Mouse (Mus musculus) 3134 (cell line): ENCODE data around the gene Map3k14.

Experiments used
- DNase-seq: peaks from one replicate; pipeline ENCODE4 v3.0.0-alpha.2; 2011; ENCODE audit warnings: low spot score; ENCODE audit not compliant: insufficient read length; ENCODE audit errors: extremely low read depth

Gene Map3k14

DNA sequence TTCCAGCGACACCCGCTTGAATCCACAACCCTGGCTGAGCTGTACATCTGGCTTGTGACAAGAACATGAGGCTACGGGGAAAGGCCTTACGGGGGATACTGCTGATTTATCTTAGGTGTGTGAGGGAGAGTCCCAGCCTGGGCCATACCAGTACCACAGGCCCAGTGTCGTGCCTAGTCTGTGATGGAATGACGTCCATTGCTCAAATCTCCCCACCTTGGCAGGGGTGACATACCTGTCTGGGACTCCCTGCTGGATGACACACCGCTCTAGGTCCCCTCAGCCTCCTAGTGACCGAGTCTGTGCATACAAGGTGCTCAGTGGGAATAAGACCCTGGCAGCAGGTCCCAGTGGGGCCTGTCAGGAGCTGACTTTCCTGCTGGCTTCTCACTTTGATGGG lies 88.5 kb downstream of the Map3k14 start:
- no peak for DNase-seq

DNA sequence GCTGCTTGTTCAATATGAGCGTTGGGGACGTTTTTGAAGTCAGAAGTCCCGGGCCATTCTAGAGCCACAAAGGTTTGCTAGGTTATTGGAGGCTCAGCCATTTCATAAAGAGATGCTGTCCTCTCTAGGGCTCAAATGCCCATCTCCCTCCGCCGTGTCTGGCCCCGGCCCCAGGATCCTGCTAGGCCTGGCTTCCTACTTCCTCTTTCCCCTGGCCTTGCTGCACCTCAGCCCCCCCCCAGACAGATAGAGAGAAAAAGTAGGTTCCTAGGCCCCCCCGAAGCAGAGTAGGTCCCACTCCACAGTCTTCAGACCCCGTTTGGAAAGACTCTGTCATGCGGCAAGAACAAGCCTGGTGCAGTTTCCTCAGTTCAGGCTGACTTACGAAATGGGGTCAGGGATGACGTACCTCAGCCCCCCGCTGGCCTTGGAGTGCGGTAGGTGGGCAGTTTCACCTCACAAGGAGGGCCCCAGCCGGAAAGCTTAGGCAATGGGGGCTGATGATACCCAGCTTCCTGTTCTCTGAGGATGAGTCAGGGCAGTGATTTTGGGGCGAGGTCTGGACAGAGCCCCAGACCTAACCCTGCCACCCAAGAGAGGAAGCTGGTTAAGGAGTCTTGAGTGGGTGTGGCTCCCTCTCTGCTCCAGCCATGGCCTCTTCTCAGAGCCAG lies 89.3 kb downstream of the Map3k14 start:
- DNase-seq: no peak

DNA sequence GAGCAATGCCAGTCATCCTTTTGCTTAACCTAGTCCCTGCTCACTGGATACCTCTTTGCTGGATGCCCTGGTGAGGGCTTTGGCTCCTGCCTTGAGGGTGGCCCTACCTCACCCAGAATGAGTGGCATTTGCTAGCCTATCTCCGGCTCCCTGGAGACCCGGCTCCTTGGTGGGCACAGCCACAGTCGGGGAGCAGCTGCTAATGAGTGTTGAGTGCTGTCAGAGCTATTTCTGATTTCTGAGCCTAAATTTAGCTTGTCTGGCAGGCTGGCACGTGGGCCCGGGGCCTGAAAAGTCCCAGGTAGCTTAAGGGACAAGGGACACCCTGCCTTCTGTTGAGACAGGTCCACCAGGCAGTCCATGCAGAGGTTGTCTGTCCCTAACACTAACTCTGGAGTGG lies 90.1 kb downstream of the Map3k14 start:
- no peak for DNase-seq

DNA sequence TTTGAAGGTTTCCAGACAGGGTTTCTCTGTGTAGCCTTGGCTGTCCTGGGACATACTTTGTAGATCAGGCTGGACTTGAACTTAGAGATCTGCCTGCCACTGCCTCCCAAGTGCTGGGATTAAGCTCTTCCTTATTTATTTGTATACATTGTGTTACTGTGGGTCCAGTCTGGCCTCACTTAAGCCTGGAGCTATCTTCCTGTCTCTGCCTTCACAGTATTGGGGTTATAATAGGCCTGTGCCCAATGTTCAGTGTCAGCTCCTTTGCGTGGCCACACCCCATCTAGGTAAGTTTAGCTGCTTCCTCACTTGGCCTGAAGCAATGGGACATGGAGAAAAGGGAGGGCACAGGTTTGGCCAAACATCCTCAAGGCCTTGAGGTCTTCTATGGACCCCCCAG lies 90.8 kb downstream of the Map3k14 start:
- no peak for DNase-seq

DNA sequence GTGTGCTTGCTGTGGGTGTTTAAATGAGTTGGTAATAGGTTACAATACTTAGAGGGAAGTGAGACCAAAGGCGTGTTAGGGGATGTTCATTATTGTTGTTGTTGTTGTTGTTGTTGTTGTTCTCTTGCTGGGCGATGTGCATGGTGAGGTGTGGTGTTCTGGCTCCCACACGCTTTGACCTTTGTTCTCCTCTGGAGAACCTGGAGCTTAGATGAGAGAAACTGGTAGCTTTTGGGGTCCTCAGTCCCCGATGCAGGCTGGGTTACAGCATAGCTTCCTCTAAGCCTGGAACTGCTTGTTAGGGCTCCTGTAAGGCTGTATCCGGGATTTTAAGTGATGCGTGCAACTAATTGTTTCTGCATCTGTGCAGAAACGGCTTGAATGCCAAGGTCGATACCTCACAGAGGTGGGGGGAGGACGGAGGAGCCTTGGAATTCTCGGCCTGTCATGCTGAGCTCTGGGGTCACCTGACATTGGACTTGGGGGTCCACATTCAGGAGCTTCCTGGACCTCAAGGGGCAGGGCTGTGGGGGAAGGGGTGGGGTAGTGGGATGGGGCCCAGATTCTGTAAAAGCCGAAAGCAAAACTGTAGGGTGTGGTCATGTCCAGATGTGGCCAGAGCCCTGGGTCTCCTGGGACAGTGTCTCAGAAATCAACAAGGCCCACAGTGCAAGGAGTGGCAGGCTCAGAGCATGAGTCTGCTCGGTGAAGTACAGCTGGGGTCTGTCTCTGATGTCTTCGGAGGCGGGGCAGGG lies 91.4 kb downstream of the Map3k14 start:
- peak; percentile 79 for DNase-seq

DNA sequence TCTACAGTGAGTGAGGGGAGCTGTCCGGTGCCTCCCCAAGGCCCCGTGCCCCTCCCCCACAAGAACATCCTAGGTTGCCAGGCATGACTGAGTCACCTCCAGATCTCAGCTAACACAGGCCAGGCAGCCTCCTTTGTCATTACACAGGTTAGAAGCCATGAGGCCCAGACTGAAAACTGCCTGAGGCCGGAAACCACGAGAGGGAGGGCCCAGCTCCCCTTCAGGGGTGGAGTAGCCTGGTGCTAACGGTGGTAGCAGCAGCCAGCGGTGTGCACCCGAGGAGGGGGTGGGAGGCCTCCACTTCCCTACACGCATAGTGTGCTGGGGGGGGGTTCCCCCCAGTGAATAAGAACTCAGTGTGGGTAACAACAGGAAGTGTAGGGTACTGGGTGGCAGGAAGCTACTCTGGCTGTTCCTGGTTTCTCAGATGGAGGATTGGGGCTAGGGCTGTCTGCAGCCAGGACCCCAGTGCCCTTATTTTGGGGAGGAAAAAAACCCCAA lies 92.3 kb downstream of the Map3k14 start:
- DNase-seq: peak; percentile 92

DNA sequence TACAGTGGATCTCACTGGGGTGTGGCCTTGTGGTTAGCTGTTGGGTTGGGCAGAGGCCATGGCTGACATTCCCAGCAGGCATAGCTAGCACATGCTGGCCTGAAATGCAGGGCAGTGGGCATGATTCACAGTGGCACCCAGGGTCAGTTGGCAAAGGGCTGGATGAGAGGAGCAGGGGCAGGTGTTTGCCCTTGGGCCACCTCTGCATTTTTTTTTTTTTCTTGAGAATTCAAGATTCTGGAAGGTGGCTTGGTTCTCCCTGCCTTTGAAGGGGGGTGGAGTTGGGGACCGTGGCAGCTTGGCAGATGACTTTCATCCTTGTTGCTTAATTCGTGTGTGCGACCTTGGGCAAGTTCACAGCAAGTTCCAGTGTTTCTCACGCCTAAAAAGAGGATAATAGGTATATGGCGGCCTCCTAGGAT lies 92.8 kb downstream of the Map3k14 start:
- DNase-seq: peak; percentile 90

DNA sequence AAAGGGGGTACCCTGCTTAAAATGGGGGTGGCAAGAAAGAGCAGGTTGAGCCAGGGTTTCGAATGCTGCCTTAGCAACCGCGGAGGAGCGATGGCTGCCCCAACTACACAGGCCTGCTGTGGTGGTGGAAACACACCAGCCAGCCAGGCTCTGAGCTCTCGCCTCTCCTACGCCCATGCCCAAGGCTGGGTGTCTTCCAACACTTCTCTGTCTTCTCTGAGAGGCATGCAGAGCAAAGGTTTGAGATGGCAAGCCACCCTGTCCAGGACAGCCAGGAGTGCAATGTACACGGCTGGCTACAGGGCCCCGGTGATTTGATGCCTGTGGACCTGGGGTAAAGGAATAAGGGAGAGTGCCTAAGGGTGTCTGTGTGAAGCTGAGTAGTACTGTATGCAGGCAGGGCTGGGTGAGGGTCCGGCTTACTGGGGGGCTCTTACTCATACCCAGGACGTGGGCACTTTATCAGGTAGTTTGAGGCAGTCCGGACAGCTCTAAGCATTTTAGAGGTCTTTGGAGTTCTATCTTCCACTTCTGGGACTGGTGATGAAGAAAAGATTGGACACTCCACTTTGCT lies 93.4 kb downstream of the Map3k14 start:
- peak; percentile 57 for DNase-seq

DNA sequence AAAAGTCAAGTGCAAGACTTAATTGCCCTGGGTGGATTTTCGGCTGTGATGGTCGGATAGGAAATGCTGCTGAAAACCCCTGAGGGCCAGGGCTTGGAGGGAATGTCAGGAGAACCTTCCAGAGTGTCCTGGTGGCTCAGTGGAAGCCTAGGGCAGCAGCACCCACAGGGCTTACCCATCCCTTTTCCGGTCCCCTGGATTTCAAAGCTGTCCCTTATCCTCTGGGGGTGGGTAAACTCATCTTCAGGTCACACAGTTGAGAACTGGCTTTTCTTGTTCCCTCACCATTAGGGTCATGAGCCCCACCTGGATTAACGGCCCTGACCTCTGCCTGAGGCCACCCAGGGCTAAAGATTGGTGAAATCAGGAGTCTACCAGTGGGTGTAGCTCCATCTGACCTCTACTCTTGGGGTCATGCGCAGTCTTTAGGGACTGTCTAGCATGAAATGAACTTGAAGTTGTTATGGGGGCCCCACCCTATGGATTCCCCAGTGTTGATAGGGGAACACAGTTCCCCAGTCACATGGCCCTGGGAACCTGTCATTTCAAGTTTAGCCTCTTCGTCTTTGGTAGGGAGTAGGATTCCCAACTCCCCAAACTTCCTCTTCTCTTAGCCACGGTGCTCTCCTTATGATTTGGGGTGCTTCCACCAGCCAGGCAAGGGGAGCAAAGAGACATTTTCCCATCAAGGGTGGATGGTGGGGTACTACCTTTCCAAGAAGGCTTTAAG lies 94.1 kb downstream of the Map3k14 start:
- DNase-seq: no peak

DNA sequence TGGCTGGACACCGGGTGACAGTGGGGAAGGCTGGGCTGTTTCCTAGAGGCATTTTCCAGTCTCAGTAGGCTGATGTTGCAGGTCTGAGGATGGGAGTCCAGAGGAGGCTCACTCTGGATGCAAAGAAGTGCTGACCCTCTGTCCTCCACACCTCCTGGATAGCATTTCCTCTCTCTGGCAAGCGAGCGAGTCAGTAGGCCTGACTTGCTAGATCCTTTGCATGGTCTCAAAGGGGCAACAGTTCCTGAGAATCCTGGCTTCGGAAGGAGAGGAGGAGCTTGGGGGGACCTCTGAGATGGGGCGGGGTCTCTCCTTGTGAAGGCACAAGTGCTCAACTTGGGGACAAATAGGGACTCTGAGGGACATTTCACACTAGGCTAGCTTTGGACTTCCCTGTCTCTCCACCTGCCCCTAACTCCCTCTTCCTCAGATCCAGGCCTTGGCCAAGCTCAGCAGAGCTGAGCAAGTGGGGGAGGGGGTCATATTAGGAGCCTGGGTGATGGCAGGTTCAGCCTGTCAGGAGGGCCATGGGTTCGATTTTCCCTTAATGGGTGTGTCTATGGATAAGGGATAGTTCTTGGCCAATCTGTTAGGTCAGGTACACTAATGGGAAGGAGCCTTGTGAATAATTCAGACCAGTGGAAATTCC lies 94.8 kb downstream of the Map3k14 start:
- DNase-seq: no peak

DNA sequence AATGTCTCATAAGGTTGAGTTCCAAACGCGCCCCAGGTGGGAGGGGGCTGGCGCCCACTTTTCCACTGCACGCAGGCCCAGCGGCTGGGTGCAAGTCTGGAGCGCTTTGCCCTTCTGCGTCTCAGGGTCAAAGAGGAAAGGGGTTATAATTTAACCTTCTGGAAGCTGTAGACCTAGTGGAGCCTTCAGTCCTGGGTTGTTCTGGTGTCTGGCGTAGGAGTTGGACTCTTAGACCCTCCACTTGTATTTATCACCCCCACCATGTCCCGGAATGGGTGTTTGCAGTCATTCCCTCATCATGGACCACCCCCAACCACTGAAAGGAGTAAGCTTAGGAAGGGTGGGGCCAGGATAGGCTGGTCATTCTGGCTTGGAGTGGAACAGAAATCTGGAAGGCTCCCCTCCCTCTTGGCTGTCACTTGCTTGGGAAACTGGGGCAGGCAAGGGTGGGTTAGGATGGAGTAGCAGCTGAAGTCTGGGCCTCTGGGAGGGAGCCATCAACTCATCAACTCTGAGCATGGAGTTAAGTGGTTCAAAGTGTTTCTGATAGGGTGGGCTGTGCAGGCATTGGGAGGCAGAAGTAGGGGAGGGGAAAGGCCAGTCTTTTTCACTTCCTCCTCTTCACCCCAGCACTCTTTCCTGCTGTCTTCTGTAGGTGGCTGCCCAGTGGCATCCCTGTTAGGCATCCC lies 95.4 kb downstream of the Map3k14 start:
- DNase-seq: no peak

DNA sequence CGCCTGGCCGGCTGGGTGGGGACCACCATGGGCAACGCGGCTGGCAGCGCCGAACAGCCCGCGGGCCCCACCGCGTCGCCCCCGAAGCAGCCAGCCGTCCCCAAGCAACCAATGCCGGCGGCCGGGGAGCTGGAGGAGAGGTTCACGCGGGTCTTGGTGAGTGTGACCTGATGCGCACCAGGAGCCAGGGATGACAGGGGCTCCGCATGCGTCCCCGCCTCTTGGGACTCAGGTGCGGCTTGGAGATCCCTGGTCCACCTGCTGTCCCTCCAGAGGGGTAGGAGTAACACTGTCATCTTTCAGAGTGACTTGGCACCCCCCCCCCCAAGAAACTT lies 96.0 kb downstream of the Map3k14 start:
- no peak for DNase-seq

DNA sequence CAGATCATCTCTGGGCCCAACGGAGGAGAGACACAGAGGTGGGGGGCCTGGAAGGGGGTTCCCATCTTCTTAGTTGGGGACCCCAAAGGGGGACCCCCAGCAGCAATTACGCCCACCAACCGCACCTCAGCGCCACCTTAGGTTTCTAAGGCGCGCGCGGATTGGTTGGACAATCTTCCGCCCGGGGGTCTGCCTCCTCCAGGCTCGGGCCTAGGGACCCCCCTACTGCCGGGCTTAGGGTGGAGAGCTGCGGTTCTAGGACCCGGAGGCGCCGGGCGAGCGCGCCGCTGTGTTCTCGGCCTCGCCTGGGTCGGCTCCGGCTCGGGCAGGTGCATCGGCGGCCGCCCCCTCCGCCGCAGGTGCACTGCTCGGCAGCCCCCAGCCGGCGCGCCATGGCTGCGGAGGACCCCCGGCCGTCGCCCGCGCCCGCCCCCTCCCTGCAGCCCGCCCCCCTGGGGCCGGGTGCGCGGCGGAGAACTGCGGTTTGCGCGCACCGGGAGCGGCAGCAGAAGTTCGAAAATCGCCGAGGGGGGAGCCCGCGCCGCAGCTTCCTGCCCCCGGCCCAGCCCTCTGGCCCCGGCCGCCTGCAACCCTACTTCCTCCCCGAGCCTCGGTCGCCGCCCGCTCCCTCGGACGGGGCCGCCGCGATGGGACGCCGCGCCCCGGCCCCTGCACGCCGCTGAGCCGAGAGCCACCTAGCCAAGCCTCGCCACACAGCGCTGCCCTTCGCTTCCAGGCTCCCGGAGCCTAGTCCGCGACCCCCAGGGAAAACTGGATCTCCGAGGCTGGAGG lies 96.6 kb downstream of the Map3k14 start, which contains the start of gene Fmnl1:
Gene Fmnl1 (plus strand): TSS at position 614 of the 792 bp plus-strand sequence.
- DNase-seq: no peak

DNA sequence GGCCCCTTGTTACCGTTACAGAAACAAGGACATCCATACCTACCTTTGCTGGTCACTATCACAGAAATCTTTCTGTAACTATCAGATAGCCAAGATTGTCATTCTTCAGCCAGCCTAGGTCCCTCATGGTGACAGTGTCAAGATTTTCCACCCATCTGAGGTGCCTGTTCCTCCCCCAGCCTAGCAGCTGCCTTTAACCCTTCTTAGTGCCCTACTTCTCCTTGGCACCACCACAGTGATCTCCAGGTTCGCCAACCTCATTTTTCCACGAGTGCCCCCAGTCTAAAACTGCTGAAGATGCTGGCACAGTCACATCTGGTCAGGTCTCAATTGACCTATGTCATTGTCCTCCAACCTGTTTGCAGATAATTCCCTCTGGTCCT lies 97.2 kb downstream of the Map3k14 start:
- no peak for DNase-seq
